Mouse (Mus musculus): Measurements from ENCODE around the gene Nudt6. TPM values are rescaled to one million over a fixed set of nuclear protein-coding genes. Genes with fewer than 3 reads are reported as not detected.

The Nudt6 gene
- polyA plus RNA-seq, 1 experiment, result 10.8 TPM

GRCm38 (mm10) chr3:37397646-37398045, 22.4 kb downstream of the Nudt6 start:
- H3K4me3 ChIP-seq, result no peak overlapping the region
- no peaks in the 10 kb centered on the region for H3K36me3 ChIP-seq (ENCODE audit: control insufficient read depth, insufficient read depth)
- TF ChIP-seq REST (IDR thresholded peaks at IDR 0.05; ENCODE audit: insufficient read depth, insufficient read length), result no peak
- no peak for TF ChIP-seq MYOD1 (IDR thresholded peaks at IDR 0.05; ENCODE audit: control insufficient read depth in 1 of 3, insufficient read length in 2 of 3, low read depth in 2 of 3)
- TF ChIP-seq CEBPB (IDR thresholded peaks at IDR 0.05; ENCODE audit: insufficient read depth, poor library complexity, severe bottlenecking), result no peak
- no peak for TF ChIP-seq USF1 (IDR thresholded peaks at IDR 0.05; ENCODE audit: low read depth)
- no peak for TF ChIP-seq POLR2AphosphoS2 (IDR thresholded peaks at IDR 0.05; ENCODE audit: insufficient read length, low read depth)
- TF ChIP-seq POLR2A (IDR thresholded peaks at IDR 0.05; ENCODE audit: insufficient read length, low read depth), result no peak
- TF ChIP-seq TCF3 (IDR thresholded peaks at IDR 0.05; ENCODE audit: insufficient read length, low read depth), result no peak
- TF ChIP-seq E2F4 (IDR thresholded peaks at IDR 0.05; ENCODE audit: insufficient read depth), result no peak
- no peak for TF ChIP-seq MYOG (IDR thresholded peaks at IDR 0.05; ENCODE audit: control insufficient read depth in 1 of 3, insufficient read depth in 1 of 3, insufficient read length in 2 of 3, low read depth in 2 of 3)
- no peak for TF ChIP-seq MAX (IDR thresholded peaks at IDR 0.05; ENCODE audit: low read depth)
- no peak for TF ChIP-seq TCF12 (IDR thresholded peaks at IDR 0.05; ENCODE audit: insufficient read depth, poor library complexity, severe bottlenecking)
- no peak for TF ChIP-seq SRF (IDR thresholded peaks at IDR 0.05; ENCODE audit: control insufficient read depth, insufficient read length, low read depth)
- H3ac ChIP-seq (ENCODE audit: control insufficient read depth, insufficient read length), result no peak overlapping the region
- H3K4me2 ChIP-seq (ENCODE audit: low read depth), result no peak overlapping the region
- no peaks in the 10 kb centered on the region for H3K27me3 ChIP-seq (ENCODE audit: control insufficient read depth, insufficient read depth, insufficient read length)
- no peaks in the 10 kb centered on the region for H3K79me2 ChIP-seq (ENCODE audit: control insufficient read depth, insufficient read depth)

- H3K4me2 ChIP-seq (ENCODE audit: low read depth), result no peak overlapping the region
- no peaks in the 10 kb centered on the region for H3K27me3 ChIP-seq (ENCODE audit: control insufficient read depth, insufficient read depth, insufficient read length)
- H3K4me3 ChIP-seq, result no peak overlapping the region
- TF ChIP-seq TCF3 (IDR thresholded peaks at IDR 0.05; ENCODE audit: insufficient read length, low read depth), result no peak
- no peak for TF ChIP-seq POLR2A (IDR thresholded peaks at IDR 0.05; ENCODE audit: insufficient read length, low read depth)
- TF ChIP-seq POLR2AphosphoS2 (IDR thresholded peaks at IDR 0.05; ENCODE audit: insufficient read length, low read depth), result no peak
- no peak for TF ChIP-seq MAX (IDR thresholded peaks at IDR 0.05; ENCODE audit: low read depth)
- no peak for TF ChIP-seq USF1 (IDR thresholded peaks at IDR 0.05; ENCODE audit: low read depth)
- no peak for TF ChIP-seq MYOG (IDR thresholded peaks at IDR 0.05; ENCODE audit: control insufficient read depth in 1 of 3, insufficient read depth in 1 of 3, insufficient read length in 2 of 3, low read depth in 2 of 3)
- H3K36me3 ChIP-seq (ENCODE audit: control insufficient read depth, insufficient read depth), result no peaks in the 10 kb centered on the region
- H3K79me2 ChIP-seq (ENCODE audit: control insufficient read depth, insufficient read depth), result no peaks in the 10 kb centered on the region
- no peak overlapping the region for H3ac ChIP-seq (ENCODE audit: control insufficient read depth, insufficient read length)
Measured at GRCm38 (mm10) chr3:37396930-37397608, 22.9 kb downstream of the Nudt6 start.

- H3ac ChIP-seq (ENCODE audit: control insufficient read depth, insufficient read length), result no peak overlapping the region
- no peak overlapping the region for H3K4me2 ChIP-seq (ENCODE audit: low read depth)
- H3K4me3 ChIP-seq, result no peak overlapping the region
- H3K79me2 ChIP-seq (ENCODE audit: control insufficient read depth, insufficient read depth), result no peaks in the 10 kb centered on the region
- TF ChIP-seq CEBPB (IDR thresholded peaks at IDR 0.05; ENCODE audit: insufficient read depth, poor library complexity, severe bottlenecking), result no peak
- TF ChIP-seq MYOG (IDR thresholded peaks at IDR 0.05; ENCODE audit: control insufficient read depth in 1 of 3, insufficient read depth in 1 of 3, insufficient read length in 2 of 3, low read depth in 2 of 3), result no peak
- H3K36me3 ChIP-seq (ENCODE audit: control insufficient read depth, insufficient read depth), result no peaks in the 10 kb centered on the region
- no peaks in the 10 kb centered on the region for H3K27me3 ChIP-seq (ENCODE audit: control insufficient read depth, insufficient read depth, insufficient read length)
Measured at GRCm38 (mm10) chr3:37387310-37387709, 32.7 kb downstream of the Nudt6 start.

GRCm38 (mm10) chr3:37383096-37383765, 36.8 kb downstream of the Nudt6 start:
- Histone ChIP-seq H3K27me3 (ENCODE audit: control insufficient read depth, insufficient read depth, insufficient read length) (no peaks in the 10 kb centered on the region), H3K4me2 (ENCODE audit: low read depth) (no peak overlapping the region), H3K79me2 (ENCODE audit: control insufficient read depth, insufficient read depth) (no peaks in the 10 kb centered on the region), H3K36me3 (ENCODE audit: control insufficient read depth, insufficient read depth) (no peaks in the 10 kb centered on the region), H3K4me3 (no peak overlapping the region), H3ac (ENCODE audit: control insufficient read depth, insufficient read length) (no peak overlapping the region)
- no peak for TF ChIP-seq TCF3 (IDR thresholded peaks at IDR 0.05; ENCODE audit: insufficient read length, low read depth)
- TF ChIP-seq MYOG (IDR thresholded peaks at IDR 0.05; ENCODE audit: control insufficient read depth in 1 of 3, insufficient read depth in 1 of 3, insufficient read length in 2 of 3, low read depth in 2 of 3), result no peak
- no peak for TF ChIP-seq TCF12 (IDR thresholded peaks at IDR 0.05; ENCODE audit: insufficient read depth, poor library complexity, severe bottlenecking)
- no peak for TF ChIP-seq POLR2A (IDR thresholded peaks at IDR 0.05; ENCODE audit: insufficient read length, low read depth)
- no peak for TF ChIP-seq POLR2AphosphoS2 (IDR thresholded peaks at IDR 0.05; ENCODE audit: insufficient read length, low read depth)
- TF ChIP-seq USF1 (IDR thresholded peaks at IDR 0.05; ENCODE audit: low read depth), result no peak
- TF ChIP-seq MYOD1 (IDR thresholded peaks at IDR 0.05; ENCODE audit: control insufficient read depth in 1 of 3, insufficient read length in 2 of 3, low read depth in 2 of 3), result no peak
- no peak for TF ChIP-seq CEBPB (IDR thresholded peaks at IDR 0.05; ENCODE audit: insufficient read depth, poor library complexity, severe bottlenecking)
- TF ChIP-seq REST (IDR thresholded peaks at IDR 0.05; ENCODE audit: insufficient read depth, insufficient read length), result no peak
- TF ChIP-seq E2F4 (IDR thresholded peaks at IDR 0.05; ENCODE audit: insufficient read depth), result no peak
- TF ChIP-seq SRF (IDR thresholded peaks at IDR 0.05; ENCODE audit: control insufficient read depth, insufficient read length, low read depth), result no peak
- TF ChIP-seq MAX (IDR thresholded peaks at IDR 0.05; ENCODE audit: low read depth), result no peak

- Histone ChIP-seq H3K79me2 (ENCODE audit: control insufficient read depth, insufficient read depth) (no peaks in the 10 kb centered on the region), H3K4me3 (no peak overlapping the region), H3K4me2 (ENCODE audit: low read depth) (no peak overlapping the region), H3K36me3 (ENCODE audit: control insufficient read depth, insufficient read depth) (no peaks in the 10 kb centered on the region), H3K27me3 (ENCODE audit: control insufficient read depth, insufficient read depth, insufficient read length) (no peaks in the 10 kb centered on the region), H3ac (ENCODE audit: control insufficient read depth, insufficient read length) (no peak overlapping the region)
- no peak for TF ChIP-seq E2F4 (IDR thresholded peaks at IDR 0.05; ENCODE audit: insufficient read depth)
- peak in 1 of 3 experiments; percentile 12 for TF ChIP-seq MYOD1 (IDR thresholded peaks at IDR 0.05; ENCODE audit: control insufficient read depth in 1 of 3, insufficient read length in 2 of 3, low read depth in 2 of 3)
- TF ChIP-seq MAX (IDR thresholded peaks at IDR 0.05; ENCODE audit: low read depth), result no peak
Measured at GRCm38 (mm10) chr3:37381457-37381856, 38.6 kb downstream of the Nudt6 start.
